Mouse (Mus musculus) liver (tissue): ENCODE data around the gene Ptprk.

Experiments
- DNase-seq: peaks from one replicate; pipeline ENCODE4 v3.0.0-alpha.2; 2020; ENCODE audit warnings: mixed read lengths

Ptprk gene

DNA sequence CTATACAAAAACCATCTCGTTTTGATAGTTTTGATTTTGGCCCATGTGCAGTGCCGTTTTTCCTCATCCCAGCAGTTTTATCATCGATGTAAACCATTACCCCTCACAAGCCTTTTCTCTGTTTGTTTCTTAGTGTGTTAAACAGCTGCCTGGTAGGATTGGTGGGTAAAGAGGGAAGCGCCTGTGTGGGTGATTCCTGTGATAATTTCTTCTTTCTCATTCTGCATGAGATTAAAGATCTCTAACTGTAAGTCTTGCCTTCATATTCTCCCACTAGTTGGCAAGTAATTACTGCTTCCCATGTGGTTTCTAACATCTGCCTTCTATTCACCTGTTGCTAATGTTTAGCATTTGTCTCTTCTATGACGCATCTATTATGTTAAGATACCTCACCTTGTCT lies 116.8 kb downstream of the Ptprk start:
- no peak for DNase-seq

DNA sequence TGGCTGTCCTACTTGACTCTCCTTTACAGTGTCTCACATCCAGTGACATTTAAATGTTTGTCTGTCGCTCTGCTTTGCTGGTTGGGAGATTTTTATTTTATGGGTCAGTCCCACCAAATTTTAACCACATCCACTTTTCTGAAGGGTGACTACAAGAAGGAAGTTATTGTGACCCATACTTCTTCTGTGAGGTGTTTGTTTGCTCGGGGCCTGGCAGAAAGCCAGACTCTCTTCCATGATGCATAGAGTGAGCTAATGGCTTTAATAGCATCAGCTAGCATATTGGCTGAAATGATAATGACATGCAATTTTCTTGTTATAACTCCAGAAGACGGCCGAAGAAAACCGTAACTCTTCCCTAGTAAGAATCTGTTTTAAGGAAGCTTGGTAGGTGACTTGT lies 119.0 kb downstream of the Ptprk start:
- DNase-seq: no peak

- no peak for DNase-seq
Observed at GRCm38 (mm10) chr10:28200609-28201008, 126.0 kb downstream of the Ptprk start.

GRCm38 (mm10) chr10:28209394-28209793 lies 134.8 kb downstream of the Ptprk start:
- DNase-seq: no peak

DNA sequence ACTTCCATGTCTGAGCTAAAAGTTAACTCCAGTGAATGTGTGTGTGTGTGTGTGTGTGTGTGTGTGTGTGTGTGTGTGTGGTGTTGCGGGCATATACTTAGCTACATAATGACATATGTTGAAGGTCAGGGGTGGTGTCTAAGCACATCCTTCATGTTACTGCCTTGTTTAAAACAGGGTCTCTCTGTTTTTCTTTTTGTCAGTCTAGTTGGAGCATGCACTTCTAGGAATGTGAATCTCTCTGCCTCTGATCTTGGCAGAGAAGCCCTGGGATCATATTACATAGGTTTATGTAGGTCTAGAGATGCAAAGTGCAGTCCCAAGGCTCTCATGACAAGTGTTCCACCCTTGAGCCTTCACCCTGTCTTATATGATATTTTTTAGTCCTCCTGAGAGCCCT lies 137.5 kb downstream of the Ptprk start:
- no peak for DNase-seq

DNA sequence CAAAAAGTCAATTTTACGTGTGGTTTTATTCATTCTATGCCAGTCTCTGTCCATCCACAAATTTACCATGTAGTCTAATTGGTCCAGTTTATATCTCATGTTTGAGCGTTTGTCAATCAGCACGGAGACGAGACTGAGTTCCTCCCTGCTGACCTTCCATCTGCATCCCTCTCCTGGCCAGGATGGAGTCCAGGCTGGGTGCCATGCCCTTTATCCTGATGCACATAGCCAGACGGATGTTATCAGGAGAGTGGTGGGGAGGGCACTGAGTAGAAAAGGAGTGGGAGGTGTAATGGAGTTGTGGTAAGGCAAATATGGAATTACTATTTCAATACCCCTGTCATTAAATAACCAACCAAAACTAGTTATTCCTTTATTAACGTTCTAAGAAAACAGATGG lies 140.5 kb downstream of the Ptprk start:
- DNase-seq: no peak

- no peak for DNase-seq
Observed at GRCm38 (mm10) chr10:28223602-28224001, 149.0 kb downstream of the Ptprk start.

DNA sequence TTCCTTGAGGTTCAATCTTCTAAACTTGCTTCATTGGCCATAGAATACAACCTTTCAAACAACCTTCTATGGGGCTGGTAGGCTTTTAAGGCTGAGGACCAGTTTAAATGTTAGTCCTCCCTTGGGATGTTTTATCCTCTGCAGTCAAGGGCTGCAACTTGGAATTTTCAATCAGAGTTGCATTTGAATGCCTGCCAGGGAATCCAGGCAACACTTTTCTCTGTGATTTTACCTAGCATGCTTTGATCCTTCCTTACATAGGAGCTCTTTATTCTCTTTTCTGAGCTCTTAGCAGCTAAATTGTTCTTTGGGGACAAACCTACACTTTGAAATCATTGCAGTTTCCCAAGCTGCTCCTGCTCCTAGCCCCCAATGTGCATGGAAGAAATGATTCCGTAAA lies 149.8 kb downstream of the Ptprk start:
- no peak for DNase-seq

GRCm38 (mm10) chr10:28225536-28226075 lies 151.0 kb downstream of the Ptprk start:
- no peak for DNase-seq

DNA sequence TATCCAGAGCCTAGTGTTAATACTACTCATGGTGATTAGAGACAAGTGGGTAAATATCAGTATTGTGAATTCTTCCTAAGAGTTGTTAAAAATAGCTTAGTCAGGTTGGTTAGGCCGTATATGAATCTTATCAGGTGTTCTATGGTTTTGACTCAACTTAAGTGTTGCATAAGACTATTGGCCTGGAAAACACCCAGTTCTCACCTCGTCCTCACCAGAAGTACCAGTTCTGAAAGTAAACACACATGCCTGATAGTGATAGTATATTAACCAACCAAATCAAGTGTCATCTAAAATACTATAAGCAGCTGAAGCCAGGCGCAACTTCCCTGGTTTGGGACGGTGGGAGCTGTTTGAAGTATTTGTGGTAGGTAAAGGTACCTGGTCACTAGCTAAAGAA lies 153.1 kb downstream of the Ptprk start:
- no peak for DNase-seq

GRCm38 (mm10) chr10:28228208-28228607 lies 153.6 kb downstream of the Ptprk start:
- no peak for DNase-seq

DNA sequence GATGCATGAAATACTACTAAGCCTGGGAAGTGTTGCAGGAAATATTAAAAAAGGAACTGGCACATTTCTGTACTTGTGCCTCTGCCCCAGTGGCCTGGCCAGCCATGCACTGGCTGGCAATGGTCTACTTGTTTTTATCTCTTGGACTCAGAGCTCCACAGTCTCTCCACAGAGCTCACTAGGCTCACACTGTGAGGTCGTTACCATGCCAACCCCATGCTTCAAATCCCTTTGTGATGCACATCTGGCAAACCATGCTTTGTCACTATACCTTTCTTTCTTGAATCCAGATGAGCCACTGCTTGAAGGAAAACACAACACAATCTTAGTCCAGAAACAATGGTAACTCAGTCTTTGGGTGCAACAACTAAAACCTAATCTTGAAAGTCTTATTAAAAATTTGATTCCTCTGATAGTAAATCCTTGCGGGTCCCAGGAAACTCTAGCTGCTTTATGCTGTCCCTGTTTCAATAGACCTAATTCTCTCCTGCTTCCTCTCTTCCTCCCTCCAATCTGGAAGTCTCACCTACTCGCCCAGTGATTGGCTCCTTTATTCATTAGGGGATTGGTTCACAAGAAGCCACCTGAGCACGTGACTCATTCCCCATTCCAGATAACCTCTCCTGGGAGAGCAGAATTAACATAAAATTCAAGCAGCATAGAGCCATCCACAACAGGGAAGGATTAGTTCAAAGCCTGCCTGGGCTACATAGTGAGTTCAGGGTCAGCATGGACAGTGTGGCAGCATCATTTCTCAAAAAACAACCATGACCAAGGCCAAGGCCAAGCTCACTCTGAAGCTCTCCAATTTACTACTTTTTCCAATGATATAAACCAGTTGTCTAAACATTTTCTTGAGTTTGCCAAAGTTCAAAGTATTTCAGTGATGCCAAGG lies 157.9 kb downstream of the Ptprk start:
- DNase-seq: no peak

- DNase-seq: no peak
Observed at GRCm38 (mm10) chr10:28249047-28249446, 174.4 kb downstream of the Ptprk start.

DNA sequence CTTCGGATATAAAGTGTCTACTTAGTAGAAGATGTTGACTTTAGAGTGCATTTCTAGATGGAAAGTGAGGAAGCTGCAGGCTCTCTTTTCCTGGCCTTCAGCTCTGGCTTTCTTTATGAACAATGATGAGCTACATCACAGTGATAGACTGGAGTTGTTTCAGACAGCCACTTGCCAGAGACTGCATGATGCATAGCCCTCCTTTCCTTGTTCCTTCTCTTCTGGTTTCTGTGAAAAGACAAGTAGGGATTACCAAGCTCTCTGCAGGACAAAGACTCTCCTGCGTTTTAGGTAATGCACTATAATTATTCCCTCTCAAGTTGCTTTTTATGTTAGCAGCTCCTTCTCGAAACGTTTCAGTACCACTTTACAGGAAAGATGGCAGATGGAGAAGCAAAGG lies 176.8 kb downstream of the Ptprk start:
- DNase-seq: no peak

- DNase-seq: no peak
Observed at GRCm38 (mm10) chr10:28260651-28261050, 186.0 kb downstream of the Ptprk start.

- DNase-seq: no peak
Observed at GRCm38 (mm10) chr10:28262159-28262558, 187.5 kb downstream of the Ptprk start.

- DNase-seq: no peak
Observed at GRCm38 (mm10) chr10:28263546-28263945, 188.9 kb downstream of the Ptprk start.

DNA sequence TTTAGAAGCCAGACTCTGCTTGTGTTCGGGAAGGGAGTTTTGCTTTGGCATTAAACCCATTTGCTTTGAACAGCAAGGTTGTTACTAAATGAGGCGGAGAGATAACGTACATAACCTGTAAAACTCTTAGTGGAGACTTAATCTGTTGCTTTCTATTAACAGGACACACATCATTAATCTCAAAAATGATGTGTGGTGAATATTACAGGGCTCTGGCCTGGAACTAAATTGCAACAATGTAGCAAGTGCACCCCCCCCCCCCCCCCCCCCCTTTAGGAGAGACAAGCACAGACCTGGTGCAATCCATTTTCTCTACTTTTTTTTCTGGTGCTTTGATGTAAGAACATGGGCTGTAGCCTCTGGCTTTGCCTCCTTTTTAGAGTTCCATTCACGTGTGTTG lies 195.7 kb downstream of the Ptprk start:
- no peak for DNase-seq

DNA sequence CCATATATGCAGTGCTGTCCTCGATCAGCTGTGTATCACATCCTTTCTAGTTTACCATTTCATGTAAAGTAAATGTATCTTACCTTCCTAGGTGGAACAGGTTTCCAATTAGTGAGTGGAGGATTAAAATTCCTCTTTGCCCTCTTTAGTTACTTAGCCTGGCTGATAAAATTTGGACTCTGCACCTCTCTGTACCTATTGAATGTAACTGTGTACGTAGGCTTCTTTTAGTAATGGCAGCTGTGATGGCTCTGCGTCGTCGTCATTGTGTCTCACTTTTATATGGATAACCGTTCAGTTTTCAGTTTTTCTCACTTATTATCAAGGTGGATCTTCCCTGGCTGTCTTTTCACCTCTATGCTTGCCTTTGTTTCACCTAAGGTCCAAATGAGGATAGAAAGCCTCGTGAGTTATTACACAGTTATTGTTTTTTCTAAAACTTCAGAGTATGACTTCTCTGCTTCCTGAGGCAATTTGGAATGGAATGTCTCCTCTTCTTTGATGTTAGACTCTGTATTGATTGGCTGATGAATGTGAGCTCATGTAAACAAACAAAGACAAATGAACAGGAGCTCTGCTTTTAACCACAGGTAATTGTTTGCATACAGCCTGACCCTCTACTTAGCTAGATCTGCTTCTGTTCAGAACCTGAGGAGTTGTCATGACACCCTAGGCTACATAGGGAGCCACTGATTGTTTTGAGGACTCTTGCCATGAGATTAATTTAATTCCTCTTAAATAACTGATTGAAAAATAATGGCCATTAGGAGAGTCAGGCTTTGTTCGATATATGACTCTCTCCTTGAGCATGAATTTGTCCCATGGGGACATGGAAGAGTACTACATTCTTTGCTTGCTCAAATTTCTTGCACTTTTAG lies 197.3 kb downstream of the Ptprk start:
- DNase-seq: no peak

GRCm38 (mm10) chr10:28278757-28279156 lies 204.1 kb downstream of the Ptprk start:
- no peak for DNase-seq

DNA sequence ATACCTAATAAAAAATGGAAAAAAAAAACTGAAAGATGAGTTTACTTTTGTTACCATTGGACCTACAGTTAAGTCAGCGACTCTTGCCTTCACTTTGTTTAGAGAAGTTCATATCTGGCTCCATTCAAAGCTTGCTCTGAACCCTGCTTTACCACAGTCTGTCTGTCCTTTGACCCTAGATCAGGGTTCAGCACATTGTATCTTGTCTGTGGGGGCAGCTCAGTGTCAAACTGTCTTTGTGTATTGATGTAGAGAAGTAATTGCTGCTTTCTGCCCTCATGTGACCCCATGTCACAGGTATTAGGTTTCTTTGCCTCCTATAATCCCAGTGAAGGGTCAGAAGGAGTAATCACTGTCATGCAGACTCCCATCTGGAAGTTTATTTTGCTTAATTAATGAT lies 222.9 kb downstream of the Ptprk start:
- no peak for DNase-seq

GRCm38 (mm10) chr10:28299207-28299606 lies 224.6 kb downstream of the Ptprk start:
- DNase-seq: no peak

- no peak for DNase-seq
Observed at GRCm38 (mm10) chr10:28303856-28304255, 229.2 kb downstream of the Ptprk start.
